Mouse (Mus musculus) kidney, postnatal 10 days (tissue): ENCODE results near the gene 1500011B03Rik.
A peak's percentile ranks its signal among the peaks of the same experiment; 100 is the strongest.

Experiments
- DNase-seq: peaks from one replicate; pipeline ENCODE4 v3.0.0; 2021; ENCODE audit warnings: mixed read lengths

The 1500011B03Rik gene

GRCm38 (mm10) chr5:114808385-114808784 is 14.9 kb downstream of the 1500011B03Rik start:
- DNase-seq = no peak

- DNase-seq = no peak
Measured at GRCm38 (mm10) chr5:114807893-114808292, 15.4 kb downstream of the 1500011B03Rik start.

DNA sequence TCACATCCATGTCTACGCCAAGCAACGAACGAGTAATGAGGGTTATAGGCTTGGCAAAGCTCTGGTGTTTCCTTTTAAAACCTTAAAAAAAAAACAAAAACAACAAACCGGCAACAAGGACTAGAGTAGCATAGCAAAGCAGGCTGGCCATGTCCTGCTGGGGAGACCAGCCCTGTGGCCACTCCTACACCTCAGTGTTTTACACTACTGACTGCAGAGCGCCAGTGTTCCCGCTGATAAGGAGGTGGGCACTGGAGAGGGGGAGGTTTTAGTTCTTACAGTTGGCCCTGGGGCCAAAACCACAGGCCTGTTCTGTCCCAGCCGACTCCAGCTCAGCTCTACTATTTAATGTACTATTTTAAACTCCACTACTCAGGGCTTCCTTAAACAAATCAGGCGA is 15.8 kb downstream of the 1500011B03Rik start:
- DNase-seq = no peak

DNA sequence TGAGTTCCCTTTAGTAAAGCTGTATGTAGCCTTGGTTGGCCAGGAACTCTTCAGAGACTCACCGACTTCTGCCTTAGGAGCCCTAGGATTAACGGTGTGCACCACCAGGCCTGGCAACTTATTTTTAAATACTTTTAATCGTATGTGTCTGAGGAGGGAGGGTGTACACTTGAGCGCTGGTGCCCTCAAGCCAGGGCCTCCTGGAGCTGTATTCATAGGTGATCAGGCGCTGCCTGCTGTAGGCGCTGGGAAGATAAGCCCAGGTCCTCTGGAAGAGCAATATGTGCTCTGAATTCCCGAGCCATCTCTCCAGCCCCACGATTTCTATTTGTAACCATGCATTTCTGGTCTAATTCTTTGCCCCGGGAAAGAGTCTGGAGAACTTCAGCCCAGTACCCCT is 16.2 kb downstream of the 1500011B03Rik start:
- no peak for DNase-seq

GRCm38 (mm10) chr5:114806636-114807035 is 16.6 kb downstream of the 1500011B03Rik start:
- no peak for DNase-seq

DNA sequence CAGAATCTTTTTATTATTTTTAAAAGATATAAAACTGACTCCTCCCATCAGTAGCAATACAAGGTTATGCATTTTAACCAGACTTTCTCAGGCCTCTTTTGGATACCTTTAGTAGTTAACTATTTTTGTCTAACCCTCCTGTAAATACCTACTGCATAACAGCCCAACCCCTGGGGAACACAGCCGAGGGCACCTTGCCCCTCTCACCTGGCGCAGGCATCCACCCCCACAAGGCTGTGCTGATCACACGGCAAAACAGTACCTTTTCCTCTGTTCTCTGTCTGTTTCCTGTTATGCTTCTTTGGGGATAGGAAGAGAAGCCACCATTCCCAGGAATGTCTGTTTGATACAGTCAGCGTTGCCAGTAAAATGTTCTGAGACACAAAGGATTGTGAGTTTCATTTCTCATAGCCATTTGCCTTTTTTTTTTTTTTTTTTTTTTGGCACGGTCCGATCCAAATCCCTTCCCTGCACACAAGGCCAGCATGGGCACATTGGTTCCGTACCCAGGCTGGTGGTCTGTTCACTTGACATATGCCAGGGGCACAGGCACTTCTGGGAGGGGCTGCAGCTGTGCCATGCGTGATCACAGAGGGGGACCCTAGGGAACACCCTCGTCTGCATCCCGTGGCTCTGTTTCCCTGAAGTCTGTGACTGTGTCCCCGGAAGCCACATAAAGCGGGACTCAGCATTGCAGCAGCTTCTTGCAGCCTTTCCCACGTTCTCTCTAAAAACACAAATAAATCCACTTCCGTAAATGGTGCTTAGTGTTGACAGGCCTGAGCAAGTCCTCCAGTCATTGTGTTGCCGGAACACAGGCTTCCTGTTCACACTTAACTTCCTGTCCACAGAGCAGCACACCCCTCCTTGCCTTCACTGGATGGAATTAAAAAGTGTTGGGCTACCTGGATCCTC is 17.6 kb downstream of the 1500011B03Rik start:
- DNase-seq = peak; percentile 37

DNA sequence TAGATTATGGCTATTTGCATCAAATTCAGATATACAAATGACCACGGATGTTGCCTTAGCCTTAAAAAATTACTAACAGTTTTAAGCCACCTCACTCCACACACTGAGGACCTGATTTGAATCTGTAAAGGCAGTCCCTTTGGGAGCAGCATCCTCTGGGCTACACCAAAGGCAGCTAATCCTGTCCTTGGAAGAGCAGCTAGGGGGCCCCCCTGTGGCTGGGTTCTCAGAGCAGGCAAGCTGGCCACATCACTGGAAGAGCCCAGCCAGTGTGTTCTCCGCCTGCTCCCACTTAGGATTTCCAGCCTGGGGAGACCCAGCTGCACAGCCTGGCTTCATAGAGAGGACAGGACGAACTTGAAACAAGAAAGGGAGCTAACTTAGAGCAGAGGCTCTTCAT is 18.3 kb downstream of the 1500011B03Rik start:
- peak; percentile 69 for DNase-seq

DNA sequence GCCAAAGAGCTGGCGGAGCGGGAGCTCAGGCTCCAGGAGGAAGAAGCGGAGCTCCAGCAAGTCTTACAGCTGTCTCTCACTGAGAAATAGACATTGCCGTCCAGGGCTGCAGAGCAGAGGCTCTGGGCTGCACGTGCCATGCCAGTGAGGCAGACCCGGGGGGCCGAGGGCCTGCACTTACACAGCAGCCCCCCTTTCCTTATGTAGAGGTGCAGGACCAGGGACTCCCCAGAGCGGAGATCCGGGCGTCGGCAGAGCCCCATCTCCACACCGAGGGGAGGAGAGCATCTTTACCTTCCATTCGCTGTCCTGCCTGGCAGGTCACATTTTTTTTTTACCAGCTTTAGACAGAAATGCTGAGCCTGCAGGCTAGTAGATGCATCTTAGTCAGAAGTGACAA is 18.9 kb downstream of the 1500011B03Rik start:
- DNase-seq = no peak

DNA sequence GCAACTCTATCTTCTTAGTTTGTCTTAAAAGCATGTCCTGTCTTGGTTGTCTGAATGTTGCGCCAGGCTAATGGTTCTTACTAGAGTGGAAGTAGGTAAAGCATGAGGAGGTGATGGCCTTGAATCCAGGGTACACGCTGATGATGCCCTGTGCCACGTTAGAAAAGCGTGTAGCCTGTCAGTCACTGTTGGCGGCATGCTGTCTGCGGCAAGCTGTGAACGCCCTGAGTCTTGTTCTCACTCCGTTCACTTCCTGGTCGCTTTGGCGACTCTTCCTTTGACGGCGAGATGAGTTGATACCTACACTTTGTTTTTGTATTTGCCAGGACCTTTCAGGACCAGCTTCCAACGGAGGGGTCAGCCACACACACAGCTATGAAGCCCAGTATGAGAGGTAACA is 20.0 kb downstream of the 1500011B03Rik start:
- no peak for DNase-seq

DNA sequence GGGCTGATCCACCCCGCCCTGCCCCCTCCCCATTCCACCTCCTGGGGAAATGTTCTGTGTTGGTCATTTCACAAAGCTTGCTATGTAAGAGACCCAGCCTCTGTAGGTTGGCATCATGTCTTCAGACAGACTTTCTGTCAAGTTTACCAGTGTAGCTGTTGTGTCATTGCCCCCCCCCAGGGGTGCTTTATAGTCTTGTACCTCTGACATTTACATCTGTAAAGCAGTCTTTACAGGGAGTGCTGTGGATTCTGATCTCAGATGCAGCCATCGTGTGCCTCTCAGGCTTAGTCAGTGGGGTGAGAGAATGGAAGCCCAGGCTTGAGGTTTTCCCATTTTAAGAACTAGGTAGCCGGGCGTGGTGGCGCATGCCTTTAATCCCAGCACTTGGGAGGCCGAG is 21.4 kb downstream of the 1500011B03Rik start:
- no peak for DNase-seq

GRCm38 (mm10) chr5:114801049-114801448 is 22.2 kb downstream of the 1500011B03Rik start:
- no peak for DNase-seq

DNA sequence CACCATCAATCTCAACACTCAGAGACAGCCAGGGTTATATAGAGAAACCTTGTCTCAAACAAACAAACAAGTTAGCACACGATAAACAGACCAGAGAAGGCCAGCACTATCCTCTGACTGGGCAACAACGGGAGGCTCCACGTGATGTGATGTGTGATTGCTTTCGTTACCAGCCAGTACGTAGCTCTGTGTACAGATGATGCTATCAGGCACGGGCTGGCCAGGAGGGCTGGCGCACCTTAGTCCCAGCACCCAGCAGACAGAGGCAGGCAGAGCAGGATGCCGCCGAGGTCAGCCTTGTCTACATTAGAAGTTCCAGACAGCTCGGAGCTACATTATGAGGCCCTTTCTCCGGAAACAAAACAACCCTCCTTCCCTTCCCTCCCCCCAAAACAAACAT is 23.4 kb downstream of the 1500011B03Rik start:
- no peak for DNase-seq

GRCm38 (mm10) chr5:114797253-114797652 is 26.0 kb downstream of the 1500011B03Rik start:
- no peak for DNase-seq

GRCm38 (mm10) chr5:114796299-114797012 is 26.8 kb downstream of the 1500011B03Rik start:
- DNase-seq = peak; percentile 37

DNA sequence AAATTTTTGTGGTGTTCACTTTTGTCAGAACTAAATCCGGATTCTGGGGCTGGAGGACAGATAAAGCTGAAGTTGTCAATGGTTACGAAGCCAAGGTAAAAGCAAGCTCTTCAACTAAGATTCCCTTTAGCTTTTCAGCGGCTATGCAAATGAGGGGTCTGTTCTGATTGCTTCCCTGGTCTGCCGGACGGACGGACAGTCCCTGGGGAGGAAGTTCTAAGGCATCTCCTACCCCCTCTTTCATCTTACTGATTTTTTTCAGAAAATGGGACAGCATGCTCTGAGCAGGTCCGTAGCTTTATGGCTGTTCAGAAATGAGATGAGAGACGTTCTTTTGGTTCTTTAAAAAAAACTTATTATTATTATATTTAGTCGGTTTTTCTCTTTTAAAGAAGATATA is 27.6 kb downstream of the 1500011B03Rik start:
- no peak for DNase-seq

GRCm38 (mm10) chr5:114795231-114795630 is 28.0 kb downstream of the 1500011B03Rik start:
- DNase-seq = no peak

DNA sequence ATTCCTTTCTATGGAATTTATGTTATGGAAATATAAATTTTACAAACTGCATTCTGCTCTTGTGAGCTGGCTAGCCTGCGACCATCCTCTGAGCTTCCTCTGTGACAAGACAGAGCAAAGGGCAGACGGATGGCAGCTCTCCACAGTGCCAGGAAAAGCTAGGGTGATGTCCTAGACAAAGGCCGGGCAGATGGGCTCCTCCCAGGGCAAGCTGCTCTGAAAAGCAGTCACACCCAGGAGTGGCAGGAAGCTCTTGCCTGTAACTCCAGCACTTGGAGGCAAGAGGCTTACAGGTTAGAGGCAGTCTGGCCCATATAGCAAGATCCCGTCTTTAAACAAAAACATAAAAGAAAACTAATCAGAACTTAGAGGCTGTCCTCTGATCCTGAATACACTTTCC is 28.7 kb downstream of the 1500011B03Rik start:
- peak; percentile 39 for DNase-seq

- no peak for DNase-seq
Measured at GRCm38 (mm10) chr5:114793317-114793716, 30.0 kb downstream of the 1500011B03Rik start.

DNA sequence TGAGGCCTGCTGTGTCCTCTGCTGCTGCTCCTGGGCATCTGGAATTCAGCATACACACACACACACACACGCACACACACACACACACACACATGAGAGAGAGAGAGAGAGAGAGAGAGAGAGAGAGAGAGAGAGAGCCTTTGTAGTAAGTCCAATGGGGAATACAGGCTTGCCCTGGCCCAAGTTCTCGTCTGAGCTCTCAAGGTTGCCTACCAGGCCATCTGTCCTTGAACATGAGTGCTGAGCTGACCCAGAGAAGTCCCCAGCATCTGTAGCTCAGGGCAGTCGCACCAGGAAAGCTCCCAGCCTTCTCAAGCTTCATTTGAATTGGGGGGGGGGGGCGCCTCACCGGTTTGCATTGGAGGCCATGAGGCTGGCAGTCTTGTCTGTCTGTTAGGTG is 38.1 kb downstream of the 1500011B03Rik start:
- no peak for DNase-seq

GRCm38 (mm10) chr5:114784622-114785165 is 38.6 kb downstream of the 1500011B03Rik start:
- peak; percentile 33 for DNase-seq

DNA sequence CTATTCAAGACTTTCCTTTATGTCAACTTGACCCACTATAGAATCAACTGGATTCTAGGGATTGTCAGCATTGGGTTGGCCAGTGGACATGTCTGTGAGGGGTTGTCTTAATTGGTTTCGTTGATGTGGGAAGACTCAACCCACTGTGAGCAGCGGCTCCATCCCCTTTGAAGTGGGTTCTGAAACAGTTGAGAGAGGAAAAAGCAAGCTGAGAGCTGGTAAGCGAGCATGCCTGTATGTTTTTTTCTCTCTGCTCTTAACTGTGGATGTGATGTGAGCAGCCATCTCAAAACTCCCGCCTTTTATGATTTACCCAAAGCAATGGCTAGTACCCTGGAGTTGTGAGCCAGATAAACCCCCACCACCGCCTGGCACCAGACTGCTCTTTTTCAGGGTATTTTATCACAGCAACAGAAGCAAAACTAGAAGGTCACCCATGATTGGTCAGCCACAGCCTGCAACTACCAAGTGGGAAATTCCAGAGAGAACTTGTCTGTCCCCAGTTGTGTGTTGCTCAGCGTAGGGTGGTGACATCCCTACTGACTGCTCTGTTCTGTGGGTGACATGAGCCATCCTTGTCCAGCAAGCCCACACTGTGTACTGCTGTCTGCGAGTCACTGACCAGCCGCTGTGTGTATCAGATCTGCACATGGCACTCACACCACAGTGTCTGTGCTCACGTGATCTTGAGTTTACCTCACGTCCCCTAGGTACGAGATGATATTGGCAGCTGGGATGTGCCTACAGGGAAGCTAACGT is 39.7 kb downstream of the 1500011B03Rik start:
- no peak for DNase-seq

DNA sequence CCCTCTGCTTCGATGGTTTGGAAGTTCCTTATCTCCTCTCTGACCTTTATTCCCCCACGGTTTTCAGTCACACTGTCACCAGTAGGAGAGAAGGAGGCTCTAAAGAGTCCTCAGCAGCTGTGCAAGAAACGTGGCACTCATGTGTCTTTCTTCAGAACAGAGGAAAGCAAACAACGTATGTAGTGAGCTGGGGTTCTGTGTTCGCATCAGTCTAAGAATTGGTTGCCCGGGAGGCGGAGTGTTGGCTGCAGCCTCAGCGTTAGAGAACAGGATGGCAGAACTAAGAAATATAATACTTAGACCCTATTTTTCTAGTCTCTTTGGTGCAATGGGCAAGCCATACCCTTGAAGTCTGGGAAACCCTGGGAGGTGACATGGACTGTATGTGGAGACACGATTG is 40.3 kb downstream of the 1500011B03Rik start:
- DNase-seq = no peak

DNA sequence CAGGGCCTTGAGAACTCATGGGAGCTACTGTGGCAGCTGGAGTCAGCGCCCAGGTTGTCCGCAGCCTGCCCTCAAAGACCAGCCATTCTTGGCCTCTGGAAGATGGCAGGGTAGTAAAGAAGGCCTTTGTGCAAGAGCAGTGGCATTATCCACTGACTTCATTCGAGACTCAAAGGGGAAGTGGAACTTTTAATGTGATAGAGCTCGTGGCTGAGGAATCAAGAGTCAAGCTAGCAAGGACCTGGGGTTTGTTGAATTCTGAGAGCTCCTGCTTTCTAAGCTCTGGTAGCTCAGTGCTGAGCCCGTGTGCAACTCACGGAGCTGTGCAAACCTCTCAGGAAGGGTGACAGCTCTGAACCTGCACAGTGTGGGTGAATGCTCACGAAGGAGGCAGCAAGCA is 42.4 kb downstream of the 1500011B03Rik start:
- DNase-seq = no peak
